Mouse (Mus musculus) heart, embryonic 11.5 days (tissue): Measurements from ENCODE around the gene Arsb. TPM values are rescaled to one million over a fixed set of nuclear protein-coding genes. Genes with fewer than 3 reads are reported as not detected.
"Not testable (repeated sequence)": the region's sequence is repeated elsewhere in the genome, so short reads cannot be mapped to it uniquely, and the experiment has no call there.

Experiments used
- ATAC-seq: fragments of 200-750 bp; cut with Nextera tagmentation; replicated peaks from 2 replicates; pipeline ENCODE4 v1.8.0; 2017; ENCODE audit warnings: moderate library complexity; ENCODE audit not compliant: insufficient number of reproducible peaks, low FRiP score, low TSS enrichment
- H3K27ac ChIP-seq: fragments of 300-500 bp; sonication (generic); 2 replicates; pipeline ENCODE4 v1.5.1; 2014; ENCODE audit warnings: mild to moderate bottlenecking, low read depth, low read length
- H3K27me3 ChIP-seq: fragments of 300-500 bp; sonication (generic); 2 replicates; pipeline ENCODE4 v1.6.1; 2014; ENCODE audit warnings: mild to moderate bottlenecking, low read length, mixed read lengths; ENCODE audit not compliant: control insufficient read depth, insufficient read depth
- H3K36me3 ChIP-seq: fragments of 300-500 bp; sonication (generic); 2 replicates; pipeline ENCODE4 v1.6.1; 2014; ENCODE audit warnings: mild to moderate bottlenecking, low read length, moderate library complexity, mixed read lengths; ENCODE audit not compliant: control insufficient read depth, insufficient read depth
- H3K4me1 ChIP-seq: fragments of 300-500 bp; sonication (generic); 2 replicates; pipeline ENCODE4 v1.6.1; 2014; ENCODE audit warnings: low read length; ENCODE audit not compliant: control insufficient read depth, insufficient read depth
- H3K4me2 ChIP-seq: fragments of 300-500 bp; sonication (generic); 2 replicates; pipeline ENCODE4 v1.6.1; 2014; ENCODE audit warnings: mild to moderate bottlenecking, moderate library complexity
- H3K4me3 ChIP-seq: fragments of 300-500 bp; sonication (generic); 2 replicates; pipeline ENCODE4 v1.5.1; 2014; ENCODE audit warnings: low read depth, low read length
- H3K9ac ChIP-seq: fragments of 300-500 bp; sonication (generic); 2 replicates; pipeline ENCODE4 v1.6.1; 2014; ENCODE audit warnings: mild to moderate bottlenecking, low read depth, low read length, moderate library complexity
- H3K9me3 ChIP-seq: fragments of 300-500 bp; sonication (generic); replicated peaks from 2 replicates; pipeline ENCODE4 v1.6.1; 2016; ENCODE audit warnings: low read length; ENCODE audit not compliant: control insufficient read depth
- WGBS: fragments of 180-500 bp; shearing (Covaris S2); extraction: QIAGEN DNeasy Blood & Tissue Kit; methylation state at CpG from one replicate; pipeline ENCODE4 v1.1.7; 2014; ENCODE audit not compliant: insufficient replicate concordance; 5-methylcytosine and 5-hydroxymethylcytosine counted together
- polyA plus RNA-seq: library from polyadenylated mRNA; unstranded; fragments of >200 nt; fragmentation: Nextera tagmentation; extraction: Ambion mirVana; gene quantifications from 2 replicates; pipeline ENCODE4 v1.2.1, GENCODE M21; 2014

Arsb gene
- polyA plus RNA-seq, 1 experiment from 2014 or later = 5.9 TPM

GRCm38 (mm10) chr13:93797011-93797600 lies 25.7 kb downstream of the Arsb start:
- Histone ChIP-seq H3K4me1 (no peaks in the 10 kb centered on the region), H3K4me3 (no peak overlapping the region), H3K9me3 (no peaks in the 10 kb centered on the region), H3K27ac (no peak overlapping the region), H3K27me3 (no peaks in the 10 kb centered on the region), H3K36me3 (no peaks in the 10 kb centered on the region), H3K4me2 (no peak overlapping the region), H3K9ac (no peak overlapping the region)
- ATAC-seq = no peak
- 53% methylated on average over 5 of the region's 5 CpGs for WGBS

GRCm38 (mm10) chr13:93810311-93810710 lies 38.9 kb downstream of the Arsb start:
- 57% methylated on average over 2 of the region's 2 CpGs for WGBS
- H3K27me3 ChIP-seq, H3K36me3 ChIP-seq, H3K4me1 ChIP-seq, H3K27ac ChIP-seq, H3K4me2 ChIP-seq, ATAC-seq, H3K4me3 ChIP-seq, H3K9ac ChIP-seq, H3K9me3 ChIP-seq: not testable (repeated sequence)

DNA sequence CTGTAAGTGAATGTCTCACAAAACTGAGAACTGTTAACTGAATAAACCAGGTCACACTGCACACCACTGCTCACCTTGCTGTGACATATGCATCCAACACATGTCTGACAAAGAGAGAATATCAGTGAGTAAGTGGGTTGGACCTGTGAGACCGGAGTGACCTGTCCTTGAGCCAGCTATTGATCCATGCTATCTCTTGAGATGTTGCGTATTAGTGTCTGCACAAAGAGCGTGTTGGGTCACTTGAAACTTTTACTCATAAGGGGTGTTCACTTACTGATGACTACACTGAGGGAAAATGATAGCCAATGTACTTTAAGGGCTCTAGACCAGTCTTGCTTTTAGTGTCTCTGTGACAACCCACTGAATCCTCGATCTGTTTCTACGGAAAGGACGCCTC lies 42.7 kb downstream of the Arsb start:
- no peaks in the 10 kb centered on the region for H3K36me3 ChIP-seq
- no peaks in the 10 kb centered on the region for H3K9me3 ChIP-seq
- no peak overlapping the region for H3K4me2 ChIP-seq
- H3K27me3 ChIP-seq = no peaks in the 10 kb centered on the region
- no peak overlapping the region for H3K4me3 ChIP-seq
- 84% methylated on average over 6 of the region's 6 CpGs for WGBS
- no peak overlapping the region for H3K9ac ChIP-seq
- ATAC-seq = no peak
- H3K4me1 ChIP-seq = 0 out of 2 replicates have a peak, but pooled peaks cover 2% of the 10 kb centered on the region
- H3K27ac ChIP-seq = no peak overlapping the region

- H3K9me3 ChIP-seq = no peaks in the 10 kb centered on the region
- H3K4me2 ChIP-seq = no peak overlapping the region
- no peak overlapping the region for H3K4me3 ChIP-seq
- H3K36me3 ChIP-seq = no peaks in the 10 kb centered on the region
- no peak overlapping the region for H3K27ac ChIP-seq
- no peak for ATAC-seq
- 0 out of 2 replicates have a peak, but pooled peaks cover 2% of the 10 kb centered on the region for H3K4me1 ChIP-seq
- H3K27me3 ChIP-seq = no peaks in the 10 kb centered on the region
- no peak overlapping the region for H3K9ac ChIP-seq
- 92% methylated on average over 12 of the region's 12 CpGs for WGBS
Observed at GRCm38 (mm10) chr13:93814676-93815075, 43.2 kb downstream of the Arsb start.

- WGBS = 82% methylated on average over 11 of the region's 11 CpGs
Observed at GRCm38 (mm10) chr13:93815128-93815527, 43.7 kb downstream of the Arsb start.

DNA sequence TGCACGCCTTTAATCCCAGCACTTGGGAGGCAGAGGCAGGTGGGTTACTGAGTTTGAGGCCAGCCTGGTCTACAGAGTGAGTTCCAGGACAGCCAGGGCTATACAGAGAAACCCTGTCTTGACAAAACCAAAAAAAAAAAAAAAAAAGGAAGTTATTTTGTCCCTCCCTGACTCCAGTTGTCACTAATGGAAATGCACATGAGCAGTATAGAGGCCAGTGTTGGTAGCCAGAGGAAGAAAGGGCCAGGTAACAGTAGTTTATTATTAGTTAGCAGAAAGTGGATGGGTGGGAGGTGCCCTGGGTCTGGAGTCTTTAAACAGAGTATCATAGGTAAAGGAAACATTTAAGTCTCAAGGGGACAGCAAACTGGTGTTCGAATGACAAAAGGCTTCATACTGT lies 44.7 kb downstream of the Arsb start:
- Histone ChIP-seq H3K4me3 (no peak overlapping the region), H3K27me3 (no peaks in the 10 kb centered on the region), H3K9ac (no peak overlapping the region), H3K4me1 (0 out of 2 replicates have a peak, but pooled peaks cover 2% of the 10 kb centered on the region), H3K36me3 (no peaks in the 10 kb centered on the region), H3K4me2 (no peak overlapping the region), H3K9me3 (no peaks in the 10 kb centered on the region), H3K27ac (no peak overlapping the region)
- 89% methylated on average over 2 of the region's 2 CpGs for WGBS
- no peak for ATAC-seq

More at GRCm38 (mm10) chr13:93815128-93815527, 43.7 kb downstream of the Arsb start:
- H3K27me3 ChIP-seq = no peaks in the 10 kb centered on the region
- H3K4me2 ChIP-seq = no peak overlapping the region
- no peaks in the 10 kb centered on the region for H3K36me3 ChIP-seq
- no peak overlapping the region for H3K27ac ChIP-seq
- ATAC-seq = no peak
- H3K9me3 ChIP-seq = no peaks in the 10 kb centered on the region
- no peak overlapping the region for H3K4me3 ChIP-seq
- 0 out of 2 replicates have a peak, but pooled peaks cover 2% of the 10 kb centered on the region for H3K4me1 ChIP-seq
- H3K9ac ChIP-seq = no peak overlapping the region

GRCm38 (mm10) chr13:93816688-93817331 lies 45.4 kb downstream of the Arsb start:
- Histone ChIP-seq H3K4me1 (0 out of 2 replicates have a peak, but pooled peaks cover 2% of the 10 kb centered on the region), H3K4me2 (no peak overlapping the region), H3K27ac (no peak overlapping the region), H3K4me3 (no peak overlapping the region), H3K27me3 (no peaks in the 10 kb centered on the region), H3K9me3 (no peaks in the 10 kb centered on the region), H3K9ac (no peak overlapping the region), H3K36me3 (no peaks in the 10 kb centered on the region)
- no peak for ATAC-seq
- WGBS = 52% methylated on average over 9 of the region's 9 CpGs

GRCm38 (mm10) chr13:93820173-93820572 lies 48.7 kb downstream of the Arsb start:
- no peak overlapping the region for H3K9ac ChIP-seq
- ATAC-seq = no peak
- H3K4me2 ChIP-seq = no peak overlapping the region
- 82% methylated on average over 4 of the region's 4 CpGs for WGBS
- no peak overlapping the region for H3K4me3 ChIP-seq
- H3K27ac ChIP-seq = no peak overlapping the region
- no peaks in the 10 kb centered on the region for H3K36me3 ChIP-seq
- H3K9me3 ChIP-seq = no peaks in the 10 kb centered on the region
- 0 out of 2 replicates have a peak, but pooled peaks cover 2% of the 10 kb centered on the region for H3K4me1 ChIP-seq
- H3K27me3 ChIP-seq = no peaks in the 10 kb centered on the region

GRCm38 (mm10) chr13:93822001-93822400 lies 50.6 kb downstream of the Arsb start:
- WGBS = 48% methylated on average over 6 of the region's 6 CpGs
- ATAC-seq = no peak
- Histone ChIP-seq H3K36me3 (no peaks in the 10 kb centered on the region), H3K4me1 (no peaks in the 10 kb centered on the region), H3K27ac (no peak overlapping the region), H3K9ac (no peak overlapping the region), H3K27me3 (no peaks in the 10 kb centered on the region), H3K4me2 (no peak overlapping the region), H3K9me3 (no peaks in the 10 kb centered on the region), H3K4me3 (no peak overlapping the region)
